Mouse (Mus musculus) lung, postnatal 14 days (tissue): Measurements from ENCODE around the gene AC131692.1.

ENCODE experiments used
- DNase-seq: peaks from one replicate; pipeline ENCODE4 v3.0.0; 2021

AC131692.1 gene

GRCm38 (mm10) chr19:6068951-6069350, 25.3 kb upstream of the AC131692.1 start:
- DNase-seq: no peak

- no peak for DNase-seq
These were observed 24.4 kb upstream of the AC131692.1 start for GRCm38 (mm10) chr19:6069851-6070250.

- DNase-seq: no peak
These were observed 23.5 kb upstream of the AC131692.1 start for GRCm38 (mm10) chr19:6070571-6071250.

- no peak for DNase-seq
These were observed 23.0 kb upstream of the AC131692.1 start for GRCm38 (mm10) chr19:6071261-6071660.

- DNase-seq: no peak
These were observed 20.3 kb upstream of the AC131692.1 start for GRCm38 (mm10) chr19:6073889-6074288.

GRCm38 (mm10) chr19:6076564-6077393, 17.4 kb upstream of the AC131692.1 start, which contains the start of gene Vps51:
TSS of gene Vps51 (minus strand) at chr19:6077231.
- DNase-seq: peak; percentile 87

GRCm38 (mm10) chr19:6079983-6080480, 14.2 kb upstream of the AC131692.1 start, which contains the start of gene Tmem262:
TSS of gene Tmem262 (plus strand) at chr19:6080033.
- DNase-seq: no peak

GRCm38 (mm10) chr19:6082156-6082555, 12.1 kb upstream of the AC131692.1 start, which contains the start of gene Gm28374:
TSS of gene Gm28374 (minus strand) at chr19:6082256.
- no peak for DNase-seq

- peak; percentile 95 for DNase-seq
These were observed 9.6 kb upstream of the AC131692.1 start, which contains the start of the genes Zfpl1 and Cdca5 for GRCm38 (mm10) chr19:6084478-6085248. TSS of gene Zfpl1 (minus strand) at chr19:6084956. TSS of gene Cdca5 (plus strand) at chr19:6084983.

GRCm38 (mm10) chr19:6085417-6085879, 8.8 kb upstream of the AC131692.1 start:
- peak; percentile 48 for DNase-seq

- DNase-seq: no peak
These were observed 5.4 kb upstream of the AC131692.1 start for GRCm38 (mm10) chr19:6088841-6089240.

GRCm38 (mm10) chr19:6097847-6098246, 3.6 kb downstream of the AC131692.1 start:
- no peak for DNase-seq

- no peak for DNase-seq
These were observed 7.0 kb downstream of the AC131692.1 start for GRCm38 (mm10) chr19:6101186-6101585.

- no peak for DNase-seq
These were observed 8.1 kb downstream of the AC131692.1 start for GRCm38 (mm10) chr19:6102169-6102853.

GRCm38 (mm10) chr19:6104476-6104875, 10.3 kb downstream of the AC131692.1 start:
- no peak for DNase-seq

GRCm38 (mm10) chr19:6105586-6105985, 11.4 kb downstream of the AC131692.1 start, which contains the start of gene Naaladl1:
TSS of gene Naaladl1 (plus strand) at chr19:6105782.
- no peak for DNase-seq

GRCm38 (mm10) chr19:6113116-6113515, 18.9 kb downstream of the AC131692.1 start:
- DNase-seq: no peak

- no peak for DNase-seq
These were observed 22.1 kb downstream of the AC131692.1 start for GRCm38 (mm10) chr19:6116113-6116850.

- DNase-seq: no peak
These were observed 23.2 kb downstream of the AC131692.1 start for GRCm38 (mm10) chr19:6117346-6117985.

- DNase-seq: peak; percentile 86
These were observed 23.9 kb downstream of the AC131692.1 start, which contains the start of gene Sac3d1 for GRCm38 (mm10) chr19:6117986-6118676. TSS of gene Sac3d1 (minus strand) at chr19:6118650.
